Mouse (Mus musculus): ENCODE data around the gene Tgfbi.

- no peak for TF ChIP-seq CTCF (IDR thresholded peaks at IDR 0.05)
- 0 out of 2 replicates have a peak, but pooled peaks have one; percentile 9 for TF ChIP-seq EP300 (IDR thresholded peaks at IDR 0.05)
Observed at GRCm38 (mm10) chr13:56593196-56593595, 16.1 kb upstream of the Tgfbi start.
